ENCODE assay signal across 8 mouse cellular contexts in genomic region chr2:173022056-173022681, GRCm38 (mm10). TPM values are rescaled to one million over a fixed set of nuclear protein-coding genes. Genes with fewer than 3 reads are reported as not detected.
A peak's percentile ranks its signal among the peaks of the same experiment; 100 is the strongest.
DNase-seq lines count a peak whose midpoint lies in the region; ATAC-seq and TF ChIP-seq lines count a peak whose summit lies in the region.

No protein-coding gene starts in this region.

- H3K9me3 ChIP-seq in CH12.LX (replicated peaks; ENCODE audit: low read length), result no peaks in the 10 kb centered on the region
- H3K9me3 ChIP-seq in heart, embryonic 15.5 days (replicated peaks), result no peaks in the 10 kb centered on the region
- H3K9me3 ChIP-seq in limb, embryonic 13.5 days, result no peaks in the 10 kb centered on the region

- TF ChIP-seq CTCF in CH12.LX (conservative IDR thresholded peaks at IDR 0.05 in 1 of 2, IDR thresholded peaks at IDR 0.05 in 1 of 2; ENCODE audit: low read depth in 2 of 2, low read length in 2 of 2), result no peak

- peak overlapping the region; percentile 55 for H3K27ac ChIP-seq in CH12.LX (ENCODE audit: insufficient read depth, low read depth)
- peak overlapping the region; percentile 76 for H3K27ac ChIP-seq in heart, embryonic 15.5 days
- H3K27ac ChIP-seq in limb, embryonic 13.5 days, result no peak overlapping the region

- H3K79me2 ChIP-seq in CH12.LX (replicated peaks; ENCODE audit: control insufficient read depth, extremely low read depth, insufficient read depth, poor library complexity, severe bottlenecking), result peaks cover 21% of the 10 kb centered on the region

- H3K9ac ChIP-seq in CH12.LX (ENCODE audit: insufficient read depth, low read depth), result peak overlapping the region; percentile 62
- H3K9ac ChIP-seq in heart, embryonic 15.5 days, result peak overlapping the region; percentile 73
- H3K9ac ChIP-seq in limb, embryonic 13.5 days, result peak overlapping the region; percentile 70

- H3K4me3 ChIP-seq in CH12.LX (replicated peaks in 1 of 3; ENCODE audit: low read depth in 2 of 3, low read length in 2 of 3, poor library complexity in 1 of 3), result peak overlapping the region; percentile 72 to 87 (median 79)
- peak overlapping the region; percentile 81 for H3K4me3 ChIP-seq in heart, embryonic 15.5 days
- peak overlapping the region; percentile 74 for H3K4me3 ChIP-seq in limb, embryonic 13.5 days

- in situ Hi-C loops in CH12.LX (cut with MboI; ENCODE audit: low pct_ligation_motif_present, low pct_unique_long_range_greater_than_20kb, low sequenced_read_pairs), result loop anchor here (25.0 kb wide), 1 partner anchor 140 kb away; the partner anchor contains the start of gene Pck1

- H3K36me3 ChIP-seq in CH12.LX (replicated peaks in 1 of 2; ENCODE audit: control insufficient read depth in 1 of 2, insufficient read depth in 1 of 2, low read length in 1 of 2), result peaks cover 13 to 42% of the 10 kb centered on the region in 2 experiments
- peaks cover 7% of the 10 kb centered on the region; the same call in 1 of the 2 replicates for H3K36me3 ChIP-seq in heart, embryonic 15.5 days
- peaks cover 22% of the 10 kb centered on the region for H3K36me3 ChIP-seq in limb, embryonic 13.5 days

- under 1% methylated on average over 51 of the region's 51 CpGs for WGBS in heart, embryonic 15.5 days
- WGBS in limb, embryonic 13.5 days, result under 1% methylated on average over 45 of the region's 51 CpGs

- ATAC-seq in heart, embryonic 15.5 days (replicated peaks; ENCODE audit: insufficient number of reproducible peaks, insufficient read depth, low FRiP score, low read depth), result peak; percentile 7; the same call in 1 of the 2 replicates
- peak; percentile 34 for ATAC-seq in limb, embryonic 13.5 days (ENCODE audit: low FRiP score, low read depth)

- H3K27me3 ChIP-seq in CH12.LX (replicated peaks), result peaks cover 6% of the 10 kb centered on the region
- no peaks in the 10 kb centered on the region for H3K27me3 ChIP-seq in heart, embryonic 15.5 days
- H3K27me3 ChIP-seq in limb, embryonic 13.5 days, result peaks cover 20% of the 10 kb centered on the region

- dilution Hi-C loops in CH12.LX (cut with MboI; ENCODE audit: extremely low pct_ligation_motif_present, extremely low pct_unique_long_range_greater_than_20kb, low sequenced_read_pairs), result no loop called here

- no peak for TF ChIP-seq POLR2A in CH12.LX (IDR thresholded peaks at IDR 0.05; ENCODE audit: low read depth, low read length)

- peaks cover 63 to 84% of the 10 kb centered on the region in 2 experiments for H3K4me1 ChIP-seq in CH12.LX (ENCODE audit: control insufficient read depth in 1 of 2, insufficient read depth in 2 of 2)
- H3K4me1 ChIP-seq in heart, embryonic 15.5 days (replicated peaks), result peaks cover 81% of the 10 kb centered on the region
- peaks cover 66% of the 10 kb centered on the region for H3K4me1 ChIP-seq in limb, embryonic 13.5 days

- peak; percentile 68 to 71 for DNase-seq in B cell, adult 2 months
- peak; percentile 73 for DNase-seq in CH12.LX (ENCODE audit: extremely low read depth)
- peak; percentile 77 for DNase-seq in embryo, embryonic 10.5 days (ENCODE audit: low spot score)
- peak; percentile 77 for DNase-seq in neural tube, embryonic 10.5 days (ENCODE audit: extremely low spot score, low spot score)
- peak; percentile 71 for DNase-seq in yolk sac, embryonic 10.5 days (ENCODE audit: low spot score)
- no peak for DNase-seq in layer of hippocampus, adult 18-20 months (ENCODE audit: low spot score in 2 of 2)

- peak overlapping the region; percentile 70 for H3K4me2 ChIP-seq in CH12.LX (ENCODE audit: insufficient read depth, low read depth, poor library complexity, severe bottlenecking)
- peak overlapping the region; percentile 77 for H3K4me2 ChIP-seq in heart, embryonic 15.5 days
- peak overlapping the region; percentile 80 for H3K4me2 ChIP-seq in limb, embryonic 13.5 days (replicated peaks)

- TF ChIP-seq RAD21 in CH12.LX (IDR thresholded peaks at IDR 0.05; ENCODE audit: low read depth, low read length), result no peak; the same call in 1 of the 2 replicates

- 0 out of 2 replicates have a peak, but pooled peaks have one; percentile 22 for TF ChIP-seq EP300 in CH12.LX (IDR thresholded peaks at IDR 0.05; ENCODE audit: low read length)

TF ChIP-seq in CH12.LX, 34 proteins besides CTCF, POLR2A, EP300 and RAD21:
- peak; percentile 63 for TF ChIP-seq NRF1 (IDR thresholded peaks at IDR 0.05; ENCODE audit: low read depth, low read length)
- TF ChIP-seq MEF2A (IDR thresholded peaks at IDR 0.05; ENCODE audit: borderline replicate concordance, low read depth, low read length), result peak; percentile 57; the same call in 1 of the 2 replicates
- no peak for TF ChIP-seq GABPA (IDR thresholded peaks at IDR 0.05; ENCODE audit: insufficient replicate concordance, low read depth, low read length)
- no peak for TF ChIP-seq MAFK (IDR thresholded peaks at IDR 0.05; ENCODE audit: insufficient replicate concordance, low read length)
- peak; percentile 71 for TF ChIP-seq IRF4 (IDR thresholded peaks at IDR 0.05; ENCODE audit: low read depth, low read length)
- TF ChIP-seq TCF12 (IDR thresholded peaks at IDR 0.05; ENCODE audit: low read depth, low read length), result peak; percentile 69
- TF ChIP-seq BHLHE40 (IDR thresholded peaks at IDR 0.05; ENCODE audit: low read depth, low read length), result peak; percentile 72
- peak; percentile 28; the same call in 1 of the 2 replicates for TF ChIP-seq MYC (IDR thresholded peaks at IDR 0.05; ENCODE audit: low read depth, low read length)
- TF ChIP-seq ELF1 (IDR thresholded peaks at IDR 0.05; ENCODE audit: low read depth, low read length), result peak; percentile 46; the same call in 1 of the 2 replicates
- TF ChIP-seq USF1 (IDR thresholded peaks at IDR 0.05; ENCODE audit: low read depth, low read length), result no peak
- peak; percentile 71 for TF ChIP-seq ETS1 (conservative IDR thresholded peaks at IDR 0.05; ENCODE audit: low read depth, low read length)
- no peak for TF ChIP-seq MAZ (IDR thresholded peaks at IDR 0.05; ENCODE audit: low read depth, low read length)
- no peak for TF ChIP-seq JUND (conservative IDR thresholded peaks at IDR 0.05; ENCODE audit: low read depth, low read length)
- TF ChIP-seq MXI1 (IDR thresholded peaks at IDR 0.05; ENCODE audit: low read depth, low read length), result peak; percentile 67
- TF ChIP-seq JUN (IDR thresholded peaks at IDR 0.05; ENCODE audit: insufficient read depth, low read depth, low read length), result no peak
- TF ChIP-seq E2F4 (IDR thresholded peaks at IDR 0.05; ENCODE audit: insufficient replicate concordance, low read depth, low read length), result no peak
- TF ChIP-seq NELFE (IDR thresholded peaks at IDR 0.05; ENCODE audit: low read depth, low read length), result no peak
- no peak for TF ChIP-seq CHD1 (IDR thresholded peaks at IDR 0.05; ENCODE audit: low read depth, low read length)
- TF ChIP-seq ZMIZ1 (IDR thresholded peaks at IDR 0.05; ENCODE audit: low read depth, low read length), result no peak
- TF ChIP-seq SMC3 (IDR thresholded peaks at IDR 0.05; ENCODE audit: low read depth, low read length), result 0 out of 2 replicates have a peak, but pooled peaks have one; percentile 9
- TF ChIP-seq MAX (IDR thresholded peaks at IDR 0.05; ENCODE audit: low read length), result no peak; the same call in 1 of the 2 replicates
- TF ChIP-seq SIN3A (IDR thresholded peaks at IDR 0.05; ENCODE audit: low read length), result peak; percentile 93
- peak; percentile 30 for TF ChIP-seq HCFC1 (IDR thresholded peaks at IDR 0.05; ENCODE audit: low read depth, low read length)
- no peak for TF ChIP-seq ZNF384 (IDR thresholded peaks at IDR 0.05; ENCODE audit: low read depth, low read length)
- TF ChIP-seq USF2 (conservative IDR thresholded peaks at IDR 0.05; ENCODE audit: low read depth, low read length), result no peak
- TF ChIP-seq UBTF (IDR thresholded peaks at IDR 0.05; ENCODE audit: low read depth, low read length), result no peak
- TF ChIP-seq ZKSCAN1 (IDR thresholded peaks at IDR 0.05; ENCODE audit: borderline replicate concordance, low read depth, low read length), result no peak
- TF ChIP-seq CHD2 (IDR thresholded peaks at IDR 0.05; ENCODE audit: low read length), result peak; percentile 95
- no peak for TF ChIP-seq KAT2A (IDR thresholded peaks at IDR 0.05; ENCODE audit: insufficient replicate concordance, low read length)
- TF ChIP-seq TBP (conservative IDR thresholded peaks at IDR 0.05; ENCODE audit: low read depth, low read length), result no peak
- no peak for TF ChIP-seq POLR2AphosphoS2 (IDR thresholded peaks at IDR 0.05; ENCODE audit: low read depth, low read length)
- TF ChIP-seq PAX5 (IDR thresholded peaks at IDR 0.05; ENCODE audit: low read length), result no peak
- TF ChIP-seq RCOR1 (conservative IDR thresholded peaks at IDR 0.05; ENCODE audit: low read depth, low read length), result 0 out of 2 replicates have a peak, but pooled peaks have one; percentile 30
- TF ChIP-seq ZC3H11A (IDR thresholded peaks at IDR 0.05; ENCODE audit: low read depth, low read length), result no peak

RNA-seq across cellular contexts. Expression of gene Rbm38, which starts 1.9 kb away (rescaled TPM):
- total RNA-seq in CH12.LX (2012; rRNA removed) (19.4 and 20.7 TPM in 2 replicates), CH12.LX (2014; rRNA removed) (11.3 and 14.4 TPM in 2 replicates)
- polyA plus RNA-seq in CH12.LX (2012; ENCODE audit: insufficient read length, low read depth), result 83.9 and 85.4 TPM in 2 replicates
- polyA plus RNA-seq in heart, embryonic 15.5 days (2015; fragmentation: Nextera tagmentation; extraction: Ambion mirVana), result 108 and 120 TPM in 2 replicates
- polyA plus RNA-seq in limb, embryonic 13.5 days (2015; fragmentation: Nextera tagmentation; extraction: Ambion mirVana), result 28.3 and 29.0 TPM in 2 replicates
- total RNA-seq in layer of hippocampus, adult 18-20 months (2021), result 1 to 10 TPM; 4.5 to 4.7 TPM

RNA-seq across cellular contexts. Expression of gene Rae1, which starts 22.3 kb away (rescaled TPM):
- 86.3 and 97.7 TPM in 2 replicates for total RNA-seq in CH12.LX (2012; rRNA removed)
- 114 and 115 TPM in 2 replicates for total RNA-seq in CH12.LX (2014; rRNA removed)
- polyA plus RNA-seq in CH12.LX (2012; ENCODE audit: insufficient read length, low read depth), result 86.1 and 95.0 TPM in 2 replicates
- 84.8 and 96.2 TPM in 2 replicates for polyA plus RNA-seq in heart, embryonic 15.5 days (2015; fragmentation: Nextera tagmentation; extraction: Ambion mirVana)
- 148 and 155 TPM in 2 replicates for polyA plus RNA-seq in limb, embryonic 13.5 days (2015; fragmentation: Nextera tagmentation; extraction: Ambion mirVana)
- total RNA-seq in layer of hippocampus, adult 18-20 months (2021), result 10 to 100 TPM; 70.3 to 75.5 TPM

RNA-seq across cellular contexts. Expression of gene Spo11, which starts 44.7 kb away (rescaled TPM):
- 0.13 and 0.34 TPM in 2 replicates for total RNA-seq in CH12.LX (2012; rRNA removed)
- total RNA-seq in CH12.LX (2014; rRNA removed), result not detected in 2 replicates
- polyA plus RNA-seq in CH12.LX (2012; ENCODE audit: insufficient read length, low read depth), result 0.08 and 0.16 TPM in 2 replicates
- polyA plus RNA-seq in heart, embryonic 15.5 days (2015; fragmentation: Nextera tagmentation; extraction: Ambion mirVana), result 0.74 TPM in 1 of 2 replicates, not detected in the other
- polyA plus RNA-seq in limb, embryonic 13.5 days (2015; fragmentation: Nextera tagmentation; extraction: Ambion mirVana), result 1.4 and 1.5 TPM in 2 replicates
- total RNA-seq in layer of hippocampus, adult 18-20 months (2021), result not detected

Comparison
In these comparisons a context has a peak if more than half of its experiments do, and no peak if none do; other contexts are left out.
1. DNase-seq: peak in B cell, adult 2 months (2 of 2), CH12.LX (single experiment), embryo, embryonic 10.5 days (single experiment), neural tube, embryonic 10.5 days (single experiment) and yolk sac, embryonic 10.5 days (single experiment); none in layer of hippocampus, adult 18-20 months (0 of 2).
2. Peak in every context shown above with its lines, with median percentiles within 50 percentile points of each other: H3K4me2 ChIP-seq, H3K4me3 ChIP-seq and H3K9ac ChIP-seq.